Mouse (Mus musculus): ENCODE data around the gene Rock2. TPM values are rescaled to one million over a fixed set of nuclear protein-coding genes. Genes with fewer than 3 reads are reported as not detected.

Rock2 gene
- polyA plus RNA-seq, 1 experiment: 3.6 TPM

DNA sequence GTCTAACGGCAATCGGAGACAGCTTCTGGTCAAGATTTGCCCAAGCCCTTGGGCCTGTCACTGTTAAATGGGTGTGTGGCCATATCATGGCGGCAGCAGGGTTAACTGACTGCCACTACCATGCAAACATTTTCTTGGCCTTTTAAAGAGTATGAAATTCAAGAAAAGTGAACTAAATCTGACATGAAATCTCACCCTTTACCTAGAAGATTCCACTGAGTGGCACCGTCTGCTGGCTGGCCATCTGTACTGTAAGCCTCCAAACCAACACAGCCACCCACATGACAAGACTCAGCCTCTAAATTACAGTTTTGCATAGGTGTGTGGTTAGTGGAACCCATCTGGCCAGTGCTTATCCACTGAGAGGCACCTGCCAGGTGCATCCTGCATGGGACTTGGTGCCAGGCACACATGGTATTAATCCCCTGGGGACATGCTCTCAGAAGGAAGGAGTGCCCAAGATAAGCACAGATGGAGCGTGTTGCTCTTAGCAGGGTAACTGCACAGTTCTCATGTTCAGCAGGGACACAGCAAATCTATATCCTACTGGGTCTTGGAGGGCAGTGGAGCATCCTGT is 102.3 kb downstream of the Rock2 start:
- no peak for TF ChIP-seq POLR2A (IDR thresholded peaks at IDR 0.05; ENCODE audit: low read depth, low read length)
- H3K27me3 ChIP-seq (ENCODE audit: control insufficient read depth, insufficient read depth, low read length): no peaks in the 10 kb centered on the region
- peaks cover 6% of the 10 kb centered on the region; the same call in 1 of the 2 replicates for H3K36me3 ChIP-seq (ENCODE audit: control insufficient read depth, insufficient read depth, low read length)
- 83% methylated on average over 5 of the region's 5 CpGs for WGBS
- no peak overlapping the region for H3K27ac ChIP-seq (ENCODE audit: insufficient read depth, low read depth, low read length)
- H3K4me1 ChIP-seq (ENCODE audit: control insufficient read depth, insufficient read depth, insufficient read length, low read length): peaks cover 15% of the 10 kb centered on the region
- H3K4me3 ChIP-seq (ENCODE audit: low read depth, low read length): no peak overlapping the region

- Histone ChIP-seq H3K27ac (ENCODE audit: insufficient read depth, low read depth, low read length) (no peak overlapping the region), H3K4me1 (ENCODE audit: control insufficient read depth, insufficient read depth, insufficient read length, low read length) (peaks cover 15% of the 10 kb centered on the region), H3K27me3 (ENCODE audit: control insufficient read depth, insufficient read depth, low read length) (no peaks in the 10 kb centered on the region), H3K36me3 (ENCODE audit: control insufficient read depth, insufficient read depth, low read length) (0 out of 2 replicates have a peak, but pooled peaks cover 4% of the 10 kb centered on the region), H3K4me3 (ENCODE audit: low read depth, low read length) (peak overlapping the region; percentile 78)
- no peak for TF ChIP-seq CTCF (IDR thresholded peaks at IDR 0.05; ENCODE audit: extremely low read depth, insufficient read length, insufficient replicate concordance, low read depth, low read length)
- no peak for TF ChIP-seq POLR2A (IDR thresholded peaks at IDR 0.05; ENCODE audit: low read depth, low read length)
- 18% methylated on average over 10 of the region's 10 CpGs for WGBS
Measured at GRCm38 (mm10) chr12:16999146-16999545, 104.5 kb downstream of the Rock2 start.

GRCm38 (mm10) chr12:16999739-17000497 is 105.2 kb downstream of the Rock2 start, which contains the start of gene Pqlc3:
Pqlc3 (minus strand) TSS chr12:17000408.
- Histone ChIP-seq H3K27ac (ENCODE audit: insufficient read depth, low read depth, low read length) (peak within 1 kb of the TSS; percentile 88), H3K4me1 (ENCODE audit: control insufficient read depth, insufficient read depth, insufficient read length, low read length) (peaks cover 15% of the 10 kb centered on the region), H3K27me3 (ENCODE audit: control insufficient read depth, insufficient read depth, low read length) (no peaks in the 10 kb centered on the region), H3K4me3 (ENCODE audit: low read depth, low read length) (peak within 1 kb of the TSS; percentile 78), H3K36me3 (ENCODE audit: control insufficient read depth, insufficient read depth, low read length) (0 out of 2 replicates have a peak, but pooled peaks cover 2% of the 10 kb centered on the region)
- WGBS: under 1% methylated on average over 57 of the region's 57 CpGs
- TF ChIP-seq POLR2A (IDR thresholded peaks at IDR 0.05; ENCODE audit: low read depth, low read length) (no peak), CTCF (IDR thresholded peaks at IDR 0.05; ENCODE audit: extremely low read depth, insufficient read length, insufficient replicate concordance, low read depth, low read length) (no peak)

- Histone ChIP-seq H3K27me3 (ENCODE audit: control insufficient read depth, insufficient read depth, low read length) (no peaks in the 10 kb centered on the region), H3K4me3 (ENCODE audit: low read depth, low read length) (no peak overlapping the region), H3K4me1 (ENCODE audit: control insufficient read depth, insufficient read depth, insufficient read length, low read length) (peaks cover 15% of the 10 kb centered on the region), H3K36me3 (ENCODE audit: control insufficient read depth, insufficient read depth, low read length) (no peaks in the 10 kb centered on the region), H3K27ac (ENCODE audit: insufficient read depth, low read depth, low read length) (peak overlapping the region; percentile 88)
- TF ChIP-seq POLR2A (IDR thresholded peaks at IDR 0.05; ENCODE audit: low read depth, low read length) (no peak), CTCF (IDR thresholded peaks at IDR 0.05; ENCODE audit: extremely low read depth, insufficient read length, insufficient replicate concordance, low read depth, low read length) (no peak)
- 60% methylated on average over 6 of the region's 6 CpGs for WGBS
Measured at GRCm38 (mm10) chr12:17000628-17001027, 105.9 kb downstream of the Rock2 start.

GRCm38 (mm10) chr12:17001211-17001610 is 106.5 kb downstream of the Rock2 start:
- Histone ChIP-seq H3K36me3 (ENCODE audit: control insufficient read depth, insufficient read depth, low read length) (no peaks in the 10 kb centered on the region), H3K27me3 (ENCODE audit: control insufficient read depth, insufficient read depth, low read length) (no peaks in the 10 kb centered on the region), H3K27ac (ENCODE audit: insufficient read depth, low read depth, low read length) (no peak overlapping the region), H3K4me1 (ENCODE audit: control insufficient read depth, insufficient read depth, insufficient read length, low read length) (peaks cover 15% of the 10 kb centered on the region), H3K4me3 (ENCODE audit: low read depth, low read length) (no peak overlapping the region)
- TF ChIP-seq CTCF (IDR thresholded peaks at IDR 0.05; ENCODE audit: extremely low read depth, insufficient read length, insufficient replicate concordance, low read depth, low read length): no peak
- no peak for TF ChIP-seq POLR2A (IDR thresholded peaks at IDR 0.05; ENCODE audit: low read depth, low read length)
- WGBS: 69% methylated on average over 4 of the region's 4 CpGs

DNA sequence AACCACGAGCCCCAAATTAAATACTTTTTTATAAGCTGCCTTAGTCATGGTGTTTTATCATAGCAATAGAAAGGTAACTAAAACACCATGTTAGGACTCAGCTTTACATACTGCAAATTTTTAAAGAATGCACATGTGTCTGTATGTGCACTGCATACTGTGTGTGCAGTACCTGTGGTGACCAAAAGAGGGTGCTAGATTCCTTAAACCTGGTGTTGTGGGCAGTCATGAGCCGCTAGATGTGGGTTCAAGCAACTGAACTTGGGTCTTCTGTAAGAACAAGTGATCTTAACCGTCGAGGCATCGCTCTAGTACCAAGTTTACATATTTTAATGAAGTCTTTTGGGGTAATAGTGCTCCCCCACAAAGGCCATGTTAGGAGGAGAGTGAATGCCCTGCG is 114.8 kb downstream of the Rock2 start:
- Histone ChIP-seq H3K4me3 (ENCODE audit: low read depth, low read length) (no peak overlapping the region), H3K27ac (ENCODE audit: insufficient read depth, low read depth, low read length) (no peak overlapping the region), H3K36me3 (ENCODE audit: control insufficient read depth, insufficient read depth, low read length) (no peaks in the 10 kb centered on the region), H3K4me1 (ENCODE audit: control insufficient read depth, insufficient read depth, insufficient read length, low read length) (peaks cover 7% of the 10 kb centered on the region), H3K27me3 (ENCODE audit: control insufficient read depth, insufficient read depth, low read length) (no peaks in the 10 kb centered on the region)
- 95% methylated on average over 6 of the region's 6 CpGs for WGBS
- TF ChIP-seq POLR2A (IDR thresholded peaks at IDR 0.05; ENCODE audit: low read depth, low read length) (no peak), CTCF (IDR thresholded peaks at IDR 0.05; ENCODE audit: extremely low read depth, insufficient read length, insufficient replicate concordance, low read depth, low read length) (no peak)

GRCm38 (mm10) chr12:17011100-17011870 is 116.6 kb downstream of the Rock2 start, which contains the start of gene 2410004P03Rik:
2410004P03Rik (minus strand) TSS chr12:17011727.
- WGBS: 10% methylated on average over 29 of the region's 29 CpGs
- no peaks in the 10 kb centered on the region for H3K27me3 ChIP-seq (ENCODE audit: control insufficient read depth, insufficient read depth, low read length)
- H3K36me3 ChIP-seq (ENCODE audit: control insufficient read depth, insufficient read depth, low read length): no peaks in the 10 kb centered on the region
- no peak for TF ChIP-seq POLR2A (IDR thresholded peaks at IDR 0.05; ENCODE audit: low read depth, low read length)
- peak; percentile 92 for TF ChIP-seq CTCF (IDR thresholded peaks at IDR 0.05; ENCODE audit: extremely low read depth, insufficient read length, insufficient replicate concordance, low read depth, low read length)
- peak within 1 kb of the TSS; percentile 65 for H3K4me3 ChIP-seq (ENCODE audit: low read depth, low read length)
- H3K27ac ChIP-seq (ENCODE audit: insufficient read depth, low read depth, low read length): no peak within 1 kb of the TSS
- H3K4me1 ChIP-seq (ENCODE audit: control insufficient read depth, insufficient read depth, insufficient read length, low read length): peaks cover 7% of the 10 kb centered on the region

All from small intestine, adult 2 months (tissue).